Mouse (Mus musculus): ENCODE data around the gene Rpl21. TPM values are rescaled to one million over a fixed set of nuclear protein-coding genes. Genes with fewer than 3 reads are reported as not detected.

Gene Rpl21
- polyA plus RNA-seq, 1 experiment from 2014 or later: 348 TPM

DNA sequence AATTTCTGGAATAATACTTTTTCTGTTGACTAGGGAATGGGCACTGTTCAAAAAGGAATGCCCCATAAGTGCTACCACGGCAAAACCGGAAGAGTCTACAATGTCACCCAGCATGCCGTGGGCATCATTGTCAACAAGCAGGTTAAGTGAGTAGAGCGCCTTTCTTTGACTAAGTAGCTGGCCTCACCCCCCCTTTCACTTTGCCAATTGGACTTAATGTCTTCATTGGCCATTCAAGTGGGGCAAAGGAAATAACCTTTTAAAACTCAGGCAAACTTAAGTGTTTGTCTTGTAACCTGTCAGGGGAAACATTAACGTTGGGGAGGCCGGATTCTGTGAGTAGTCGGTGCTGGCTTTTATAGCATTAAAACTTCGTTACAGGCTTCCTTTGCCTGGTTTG lies 2.3 kb downstream of the Rpl21 start:
- WGBS: 84% methylated on average over 8 of the region's 8 CpGs
- H3K27ac ChIP-seq (replicated peaks): no peak overlapping the region
- H3K9ac ChIP-seq: peak overlapping the region; percentile 94; the same call in 1 of the 2 replicates
- no peak overlapping the region for H3K4me2 ChIP-seq
- H3K9me3 ChIP-seq: no peaks in the 10 kb centered on the region
- peaks cover 54% of the 10 kb centered on the region for H3K36me3 ChIP-seq
- ATAC-seq (ENCODE audit: extremely low read depth, insufficient number of reproducible peaks, low FRiP score, low TSS enrichment): no peak
- H3K27me3 ChIP-seq (replicated peaks): no peaks in the 10 kb centered on the region
- peaks cover 22% of the 10 kb centered on the region for H3K4me1 ChIP-seq
- no peak overlapping the region for H3K4me3 ChIP-seq

DNA sequence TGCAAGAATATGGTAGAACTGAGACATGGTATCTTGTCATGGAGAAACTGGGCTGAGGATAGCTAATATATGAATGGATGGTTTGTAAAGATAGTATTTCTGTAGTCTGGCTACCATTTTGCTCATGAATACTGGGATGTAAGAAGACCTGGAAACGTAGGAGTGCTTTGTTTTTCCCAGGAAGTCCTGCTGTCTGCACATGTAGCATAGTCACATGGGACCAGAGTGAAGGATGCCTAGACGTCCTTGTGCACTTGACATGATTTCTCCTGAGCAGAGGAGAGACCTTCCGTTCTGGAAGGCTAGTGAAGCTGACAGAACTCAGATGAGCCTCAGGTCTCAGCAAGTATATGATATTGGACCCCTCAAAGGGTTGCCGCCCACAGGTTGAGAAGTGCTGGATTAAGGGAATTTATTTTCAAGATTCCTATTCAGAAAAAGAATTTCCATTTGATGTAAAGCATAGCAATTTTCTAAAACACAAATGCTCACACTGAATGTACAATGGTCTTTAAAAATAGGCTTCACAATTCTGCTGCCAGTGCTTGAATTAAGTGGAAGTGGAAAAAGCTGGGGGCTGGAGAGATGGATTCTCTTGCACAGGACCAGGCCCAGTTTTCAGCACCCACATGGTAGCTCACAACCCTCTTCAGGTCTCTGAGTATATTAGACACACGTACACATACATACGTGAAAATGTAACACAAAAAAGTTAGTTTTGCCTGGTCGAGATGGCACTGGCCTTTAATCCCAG lies 5.5 kb downstream of the Rpl21 start:
- Histone ChIP-seq H3K4me3 (no peak overlapping the region), H3K4me1 (peaks cover 16% of the 10 kb centered on the region), H3K27ac (replicated peaks) (no peak overlapping the region), H3K9me3 (no peaks in the 10 kb centered on the region), H3K9ac (no peak overlapping the region), H3K36me3 (peaks cover 56% of the 10 kb centered on the region), H3K27me3 (replicated peaks) (no peaks in the 10 kb centered on the region), H3K4me2 (no peak overlapping the region)
- no peak for ATAC-seq (ENCODE audit: extremely low read depth, insufficient number of reproducible peaks, low FRiP score, low TSS enrichment)
- 58% methylated on average over 7 of the region's 7 CpGs for WGBS

DNA sequence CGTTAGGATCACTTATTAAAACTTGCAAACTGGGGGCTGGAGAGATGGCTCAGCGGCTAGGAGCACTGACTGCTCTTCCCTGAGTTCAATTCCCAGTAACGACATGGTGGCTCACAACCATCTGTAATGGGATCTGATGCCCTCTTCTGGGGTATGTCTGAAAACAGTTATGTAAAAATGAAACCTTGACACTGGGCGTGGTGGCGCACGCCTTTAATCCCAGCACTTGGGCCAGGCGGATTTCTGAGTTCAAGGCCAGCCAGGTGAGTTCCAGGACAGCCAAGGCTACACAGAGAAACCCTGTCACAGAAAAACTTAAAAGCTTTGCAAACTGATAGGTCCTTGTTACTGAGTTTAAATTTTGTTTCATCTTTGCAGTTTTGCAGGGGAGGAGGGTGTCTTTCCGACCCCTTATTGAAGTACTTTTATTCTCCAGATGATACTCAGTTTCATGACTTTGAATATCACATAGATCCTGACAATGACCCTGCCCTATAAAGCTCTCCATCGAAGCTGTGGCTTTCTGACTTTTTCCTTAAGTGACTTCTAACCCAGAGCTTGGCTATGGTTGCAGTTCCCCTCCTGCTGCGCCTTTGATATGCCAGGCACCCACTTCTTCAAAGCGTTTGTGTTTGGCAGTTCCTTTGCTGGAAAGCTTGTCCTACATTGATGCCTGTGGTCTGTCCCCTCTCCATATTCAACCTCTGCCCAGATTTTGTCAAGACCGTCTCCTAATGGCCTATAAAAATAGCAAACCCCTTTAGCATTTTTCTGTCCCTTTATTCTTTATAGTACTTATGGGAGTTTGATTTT lies 6.4 kb downstream of the Rpl21 start:
- WGBS: 44% methylated on average over 12 of the region's 12 CpGs
- no peak overlapping the region for H3K9ac ChIP-seq
- H3K27ac ChIP-seq (replicated peaks): no peak overlapping the region
- H3K27me3 ChIP-seq (replicated peaks): no peaks in the 10 kb centered on the region
- peaks cover 12% of the 10 kb centered on the region for H3K4me1 ChIP-seq
- H3K4me2 ChIP-seq: no peak overlapping the region
- H3K36me3 ChIP-seq: peaks cover 56% of the 10 kb centered on the region
- no peak for ATAC-seq (ENCODE audit: extremely low read depth, insufficient number of reproducible peaks, low FRiP score, low TSS enrichment)
- no peak overlapping the region for H3K4me3 ChIP-seq
- H3K9me3 ChIP-seq: no peaks in the 10 kb centered on the region

GRCm38 (mm10) chr5:146839760-146840159 lies 7.1 kb downstream of the Rpl21 start:
- Histone ChIP-seq H3K36me3 (peaks cover 49% of the 10 kb centered on the region), H3K9me3 (no peaks in the 10 kb centered on the region), H3K4me2 (no peak overlapping the region), H3K4me3 (no peak overlapping the region), H3K27ac (replicated peaks) (no peak overlapping the region), H3K4me1 (peaks cover 8% of the 10 kb centered on the region), H3K9ac (no peak overlapping the region), H3K27me3 (replicated peaks) (no peaks in the 10 kb centered on the region)
- no peak for ATAC-seq (ENCODE audit: extremely low read depth, insufficient number of reproducible peaks, low FRiP score, low TSS enrichment)
- WGBS: 41% methylated on average over 5 of the region's 5 CpGs

DNA sequence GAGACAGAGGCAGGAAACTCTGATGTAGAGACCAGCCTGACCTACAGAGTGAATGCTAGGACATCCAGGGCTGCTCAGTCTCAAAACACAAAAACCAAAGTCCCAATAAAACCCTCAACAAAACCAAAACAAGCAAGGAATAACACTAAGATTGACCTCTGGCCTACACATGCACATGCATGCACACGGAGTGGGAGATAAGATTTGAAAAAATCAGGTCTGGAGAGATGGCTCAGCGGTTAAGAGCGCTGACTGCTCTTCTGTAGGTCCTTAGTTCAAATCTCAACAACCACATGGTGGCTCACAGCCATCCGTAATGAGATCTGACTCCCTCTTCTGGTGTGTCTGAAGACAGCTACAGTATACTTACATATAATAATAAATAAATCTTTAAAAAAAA lies 7.7 kb downstream of the Rpl21 start:
- Histone ChIP-seq H3K9ac (no peak overlapping the region), H3K4me1 (peaks cover 7% of the 10 kb centered on the region), H3K36me3 (peaks cover 42% of the 10 kb centered on the region), H3K27me3 (replicated peaks) (no peaks in the 10 kb centered on the region), H3K4me2 (no peak overlapping the region), H3K27ac (replicated peaks) (no peak overlapping the region), H3K4me3 (no peak overlapping the region), H3K9me3 (no peaks in the 10 kb centered on the region)
- no peak for ATAC-seq (ENCODE audit: extremely low read depth, insufficient number of reproducible peaks, low FRiP score, low TSS enrichment)
- WGBS: 62% methylated on average over 4 of the region's 4 CpGs

DNA sequence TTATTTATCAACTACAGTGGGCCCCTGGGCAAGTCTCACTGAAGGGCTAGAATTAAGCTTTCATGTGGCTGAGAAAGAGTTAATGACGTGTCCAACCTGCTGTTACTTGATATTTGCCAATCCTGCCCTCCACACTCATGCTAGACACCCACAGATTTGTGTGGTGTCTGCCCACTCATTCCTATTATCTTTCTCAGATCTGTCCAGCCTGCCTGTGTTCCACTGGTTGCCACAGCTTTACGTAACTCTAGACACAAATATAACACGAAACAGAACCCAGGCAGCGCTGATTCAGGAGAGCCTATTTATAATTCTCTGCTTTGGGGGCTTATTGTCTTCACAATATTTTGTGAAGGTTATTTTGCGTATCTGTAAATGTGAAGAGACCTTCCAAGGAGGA lies 8.6 kb downstream of the Rpl21 start:
- no peak overlapping the region for H3K4me2 ChIP-seq
- H3K4me3 ChIP-seq: no peak overlapping the region
- peaks cover 33% of the 10 kb centered on the region for H3K36me3 ChIP-seq
- 84% methylated on average over 5 of the region's 5 CpGs for WGBS
- no peaks in the 10 kb centered on the region for H3K9me3 ChIP-seq
- peaks cover 7% of the 10 kb centered on the region; the same call in 1 of the 2 replicates for H3K27me3 ChIP-seq (replicated peaks)
- H3K9ac ChIP-seq: no peak overlapping the region
- no peak for ATAC-seq (ENCODE audit: extremely low read depth, insufficient number of reproducible peaks, low FRiP score, low TSS enrichment)
- H3K4me1 ChIP-seq: peaks cover 16% of the 10 kb centered on the region
- H3K27ac ChIP-seq (replicated peaks): no peak overlapping the region

DNA sequence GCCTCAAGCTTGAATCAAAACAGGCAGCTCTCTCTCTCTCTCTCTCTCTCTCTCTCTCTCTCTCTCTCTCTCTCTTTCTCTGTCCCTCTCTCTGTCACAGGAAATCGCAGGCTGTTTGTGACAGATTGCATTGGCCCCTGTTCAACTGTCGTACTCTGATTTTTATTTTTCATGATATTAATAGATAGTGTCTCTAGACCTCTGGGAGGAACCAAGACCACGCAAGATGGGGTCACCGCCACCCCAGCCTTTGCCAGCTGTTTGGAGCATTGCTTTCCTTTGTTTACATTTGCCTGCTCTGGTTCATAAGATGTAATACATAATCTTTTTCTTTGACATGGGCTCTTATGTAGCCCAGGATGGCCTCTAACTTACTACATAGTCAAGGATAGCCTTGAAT lies 9.3 kb downstream of the Rpl21 start:
- H3K9ac ChIP-seq: no peak overlapping the region
- H3K9me3 ChIP-seq: no peaks in the 10 kb centered on the region
- ATAC-seq (ENCODE audit: extremely low read depth, insufficient number of reproducible peaks, low FRiP score, low TSS enrichment): no peak

GRCm38 (mm10) chr5:146844301-146844941 lies 11.7 kb downstream of the Rpl21 start:
- H3K9me3 ChIP-seq: no peaks in the 10 kb centered on the region
- peak overlapping the region; percentile 68 for H3K4me3 ChIP-seq
- no peak for ATAC-seq (ENCODE audit: extremely low read depth, insufficient number of reproducible peaks, low FRiP score, low TSS enrichment)
- H3K9ac ChIP-seq: peak overlapping the region; percentile 82
- 0 out of 2 replicates have a peak, but pooled peaks cover 5% of the 10 kb centered on the region for H3K36me3 ChIP-seq
- H3K27me3 ChIP-seq (replicated peaks): peaks cover 7% of the 10 kb centered on the region; the same call in 1 of the 2 replicates
- peaks cover 18% of the 10 kb centered on the region for H3K4me1 ChIP-seq
- H3K4me2 ChIP-seq: peak overlapping the region; percentile 98
- H3K27ac ChIP-seq (replicated peaks): peak overlapping the region; percentile 37; the same call in 1 of the 2 replicates
- 13% methylated on average over 6 of the region's 6 CpGs for WGBS

More for the DNA sequence above, 9.3 kb downstream of the Rpl21 start:
- Histone ChIP-seq H3K27me3 (replicated peaks) (peaks cover 7% of the 10 kb centered on the region; the same call in 1 of the 2 replicates), H3K36me3 (peaks cover 26% of the 10 kb centered on the region), H3K4me3 (no peak overlapping the region), H3K4me1 (peaks cover 18% of the 10 kb centered on the region), H3K4me2 (no peak overlapping the region), H3K27ac (replicated peaks) (no peak overlapping the region)
- WGBS: 87% methylated on average over 4 of the region's 4 CpGs

DNA sequence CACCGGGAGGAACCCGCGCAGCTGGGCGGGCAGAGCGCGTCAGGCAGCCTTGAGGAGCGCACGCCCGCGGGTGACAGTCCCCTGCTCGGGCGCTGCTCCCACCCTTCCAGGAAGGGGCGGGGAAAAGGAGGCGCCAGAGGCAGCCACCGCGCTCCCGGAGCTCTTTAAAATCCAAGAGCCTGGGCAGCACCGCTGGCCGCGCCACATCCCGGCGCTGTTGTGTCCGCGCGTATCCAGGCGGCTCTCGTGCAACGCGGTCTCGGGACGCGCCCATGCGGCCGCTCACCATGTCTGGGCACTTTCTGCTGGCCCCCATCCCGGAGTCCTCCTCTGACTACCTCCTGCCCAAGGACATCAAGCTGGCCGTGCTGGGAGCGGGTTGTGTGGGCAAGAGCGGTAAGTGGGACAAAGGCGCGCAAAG lies 12.3 kb downstream of the Rpl21 start, which contains the start of gene Rasl11a:
TSS of gene Rasl11a (plus strand) at position 127 of the 421 bp plus-strand sequence.
- under 1% methylated on average over 40 of the region's 40 CpGs for WGBS
- Histone ChIP-seq H3K9me3 (no peaks in the 10 kb centered on the region), H3K27me3 (replicated peaks) (peaks cover 7% of the 10 kb centered on the region; the same call in 1 of the 2 replicates), H3K27ac (replicated peaks) (peak within 1 kb of the TSS; percentile 57), H3K4me3 (peak within 1 kb of the TSS; percentile 68), H3K36me3 (0 out of 2 replicates have a peak, but pooled peaks cover 2% of the 10 kb centered on the region), H3K4me2 (peak within 1 kb of the TSS; percentile 98), H3K4me1 (peaks cover 18% of the 10 kb centered on the region; the same call in 1 of the 2 replicates), H3K9ac (peak within 1 kb of the TSS; percentile 82)
- peak; percentile 83 for ATAC-seq (ENCODE audit: extremely low read depth, insufficient number of reproducible peaks, low FRiP score, low TSS enrichment)

DNA sequence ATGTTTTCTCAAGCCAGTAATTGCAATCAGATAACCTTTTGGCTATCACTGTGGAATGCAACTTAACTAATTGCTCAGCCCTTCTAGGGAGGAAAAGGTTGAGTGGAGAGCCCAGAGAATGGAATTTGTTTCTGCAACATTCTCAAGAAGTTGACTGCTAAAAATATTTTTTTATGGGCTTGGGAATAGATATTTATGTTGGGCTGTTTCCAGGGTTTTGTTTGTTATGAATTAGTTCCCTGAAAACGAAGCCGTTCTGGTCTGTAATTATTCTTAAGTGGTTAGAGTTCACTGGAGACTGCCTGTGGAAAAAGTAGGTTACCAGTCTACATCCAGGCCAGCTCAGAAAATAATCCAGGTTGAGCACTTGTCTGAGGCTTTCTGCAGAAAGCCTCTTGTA lies 13.8 kb downstream of the Rpl21 start:
- 43% methylated on average over 2 of the region's 2 CpGs for WGBS
- peak overlapping the region; percentile 68 for H3K4me3 ChIP-seq
- no peaks in the 10 kb centered on the region for H3K9me3 ChIP-seq
- H3K4me2 ChIP-seq: peak overlapping the region; percentile 98
- no peak for ATAC-seq (ENCODE audit: extremely low read depth, insufficient number of reproducible peaks, low FRiP score, low TSS enrichment)
- H3K9ac ChIP-seq: peak overlapping the region; percentile 54; the same call in 1 of the 2 replicates
- no peaks in the 10 kb centered on the region for H3K36me3 ChIP-seq
- peaks cover 7% of the 10 kb centered on the region; the same call in 1 of the 2 replicates for H3K27me3 ChIP-seq (replicated peaks)
- peaks cover 18% of the 10 kb centered on the region; the same call in 1 of the 2 replicates for H3K4me1 ChIP-seq
- H3K27ac ChIP-seq (replicated peaks): 0 out of 2 replicates have a peak overlapping the region, but pooled peaks have one; percentile 9

All from heart, embryonic 13.5 days (tissue).